Mouse (Mus musculus) ES-E14 (cell line): ENCODE results near the gene Rab35. TPM values are rescaled to one million over a fixed set of nuclear protein-coding genes. Genes with fewer than 3 reads are reported as not detected.

Experiments used
- DNase-seq: peaks from one replicate; pipeline ENCODE4 v3.0.0-alpha.2; 2013; ENCODE audit warnings: low read depth, low spot score
- H3K27ac ChIP-seq: 2 replicates; pipeline ENCODE4 v1.5.1; 2012; ENCODE audit warnings: low read depth, mild to moderate bottlenecking, low read length, moderate library complexity, mixed read lengths; ENCODE audit not compliant: poor library complexity, insufficient read depth, severe bottlenecking
- H3K36me3 ChIP-seq: 2 replicates; pipeline ENCODE4 v1.6.1; 2012; ENCODE audit warnings: mild to moderate bottlenecking, low read length, moderate library complexity, mixed read lengths; ENCODE audit not compliant: control insufficient read depth, poor library complexity, insufficient read depth, severe bottlenecking
- H3K4me1 ChIP-seq, 2 experiments: fragments of 150-350 bp in 1 of 2; sonication (generic) in 1 of 2; 2 replicates each; pipeline ENCODE4 v1.6.1; 2012; ENCODE audit warnings: low read length in 2 of 2, mild to moderate bottlenecking in 1 of 2, mixed read lengths in 1 of 2; ENCODE audit not compliant: control insufficient read depth in 2 of 2, insufficient read depth in 2 of 2, poor library complexity in 1 of 2
- H3K4me3 ChIP-seq, 2 experiments: fragments of 150-350 bp in 1 of 2; sonication (generic) in 1 of 2; 2 replicates each; pipeline ENCODE4 v1.5.1; 2012; ENCODE audit warnings: low read length in 2 of 2, low read depth in 1 of 2, mild to moderate bottlenecking in 1 of 2, mixed read lengths in 1 of 2; ENCODE audit not compliant: insufficient read depth in 1 of 2, poor library complexity in 1 of 2, severe bottlenecking in 1 of 2
- H3K9ac ChIP-seq: 2 replicates; pipeline ENCODE4 v1.6.1; 2012; ENCODE audit warnings: low read depth, mild to moderate bottlenecking, low read length, mixed read lengths; ENCODE audit not compliant: poor library complexity, insufficient read depth, severe bottlenecking
- H3K9me3 ChIP-seq: fragments of 150-350 bp; sonication (generic); 2 replicates; pipeline ENCODE4 v1.6.1; 2012; ENCODE audit warnings: low read depth, mild to moderate bottlenecking, low read length; ENCODE audit not compliant: control insufficient read depth, insufficient read depth
- CHD2 ChIP-seq: IDR thresholded peaks from 2 replicates; pipeline ENCODE4 v1.6.1; 2014; ENCODE audit warnings: mild to moderate bottlenecking, low read depth, low read length, inconsistent platforms
- HCFC1 ChIP-seq: IDR thresholded peaks from 2 replicates; pipeline ENCODE4 v1.6.1; 2012; ENCODE audit warnings: low read length, inconsistent platforms, borderline replicate concordance; ENCODE audit not compliant: insufficient read depth
- MAFK ChIP-seq: IDR thresholded peaks from 2 replicates; pipeline ENCODE4 v1.6.1; 2014; ENCODE audit warnings: mild to moderate bottlenecking, low read depth, low read length, inconsistent platforms; ENCODE audit not compliant: insufficient read depth
- ZC3H11A ChIP-seq: IDR thresholded peaks from 2 replicates; pipeline ENCODE4 v1.6.1; 2012; ENCODE audit warnings: low read depth, mild to moderate bottlenecking, inconsistent platforms, low read length, borderline replicate concordance
- ZNF384 ChIP-seq: IDR thresholded peaks from 2 replicates; pipeline ENCODE4 v1.6.1; 2012; ENCODE audit warnings: low read depth, low read length, inconsistent platforms
- in situ Hi-C, 2 experiments: fragments of 600-800 bp; cut with MboI; formaldehyde crosslinking; loops; one replicate each; pipeline ENCODE4 v1.15.1; 2025; ENCODE audit warnings: low sequenced_read_pairs in 2 of 2, inconsistent platforms in 1 of 2; ENCODE audit not compliant: unreplicated experiment in 2 of 2
- total RNA-seq: library from RNA; depleted of rRNA; stranded (reverse); fragments of 300-350 nt; gene quantifications from 2 replicates; pipeline ENCODE4 v1.2.3, GENCODE M21; 2012; rRNA removed

Gene Rab35
- total RNA-seq = 44.7 and 58.7 TPM in 2 replicates

GRCm38 (mm10) chr5:115631505-115632357, at the start of gene Rab35:
TSS of gene Rab35 (plus strand) at chr5:115631908.
- Histone ChIP-seq H3K27ac (peak within 1 kb of the TSS; percentile 67), H3K4me3 (peak within 1 kb of the TSS; percentile 82 to 89), H3K9me3 (no peaks in the 10 kb centered on the region), H3K4me1 (peaks cover 0 to 17% of the 10 kb centered on the region in 2 experiments; a peak in 3 of 4 replicates), H3K36me3 (peaks cover 5% of the 10 kb centered on the region; the same call in 1 of the 2 replicates), H3K9ac (peak within 1 kb of the TSS; percentile 92)
- DNase-seq = peak; percentile 85
- in situ Hi-C loops = no loop called here
- TF ChIP-seq CHD2 = no peak
- TF ChIP-seq HCFC1 = peak; percentile 38; the same call in 1 of the 2 replicates
- no peak for TF ChIP-seq ZC3H11A
- TF ChIP-seq MAFK = no peak

DNA sequence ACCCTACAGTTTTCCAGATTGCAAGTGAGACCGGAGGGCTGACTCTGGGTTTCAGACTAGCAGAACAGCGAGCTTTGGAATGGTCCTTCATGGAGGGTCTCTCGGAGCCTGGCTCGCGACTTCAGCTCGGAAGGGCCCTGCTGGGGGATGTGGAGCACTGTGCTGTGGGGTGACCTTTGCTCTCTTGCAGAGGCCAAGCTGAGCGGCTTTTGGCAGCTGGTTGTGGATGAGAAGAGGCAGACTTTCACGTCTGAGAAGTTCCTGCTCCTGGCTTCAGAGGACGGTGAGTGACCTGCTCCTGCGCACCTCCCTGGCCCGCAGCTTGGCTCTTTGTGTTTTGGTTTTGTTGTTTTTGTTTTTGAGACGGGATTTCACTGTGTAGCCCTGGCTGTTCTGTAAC, 46.1 kb upstream of the Rab35 start:
- in situ Hi-C loops = no loop called here
- H3K9me3 ChIP-seq = no peaks in the 10 kb centered on the region
- H3K4me1 ChIP-seq = peaks cover 0 to 5% of the 10 kb centered on the region in 2 experiments; a peak in 1 of 4 replicates
- TF ChIP-seq ZNF384 = no peak
- no peak overlapping the region for H3K9ac ChIP-seq
- no peak overlapping the region for H3K27ac ChIP-seq
- H3K4me3 ChIP-seq = no peak overlapping the region
- DNase-seq = no peak
- peaks cover 58% of the 10 kb centered on the region for H3K36me3 ChIP-seq

DNA sequence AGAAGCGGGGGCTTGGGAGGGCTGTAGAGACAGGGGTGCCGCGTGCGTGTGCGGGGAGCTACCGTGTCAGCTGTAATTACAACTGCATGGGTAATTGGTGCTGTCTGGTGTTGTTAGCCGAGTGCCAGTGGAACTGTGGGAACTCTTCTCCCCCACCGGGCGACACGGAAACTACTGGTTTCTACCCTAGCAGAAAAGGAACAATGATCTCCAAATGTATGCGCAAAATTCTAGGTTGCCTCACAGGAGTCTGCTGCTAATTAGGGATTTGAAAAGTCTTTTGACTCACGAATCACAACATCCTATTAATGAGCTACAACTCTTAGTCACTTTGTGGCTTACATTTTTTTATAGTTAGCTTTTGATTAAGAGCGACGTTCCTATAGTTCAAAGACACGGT, 45.5 kb upstream of the Rab35 start:
- TF ChIP-seq ZC3H11A = no peak
- TF ChIP-seq ZNF384 = no peak
- TF ChIP-seq MAFK = no peak
- no peak for TF ChIP-seq HCFC1
- Histone ChIP-seq H3K9ac (no peak overlapping the region), H3K36me3 (peaks cover 60% of the 10 kb centered on the region), H3K4me3 (no peak overlapping the region), H3K4me1 (peaks cover 0 to 2% of the 10 kb centered on the region in 2 experiments; a peak in 1 of 4 replicates), H3K27ac (no peak overlapping the region), H3K9me3 (no peaks in the 10 kb centered on the region)
- in situ Hi-C loops = no loop called here
- no peak for DNase-seq

DNA sequence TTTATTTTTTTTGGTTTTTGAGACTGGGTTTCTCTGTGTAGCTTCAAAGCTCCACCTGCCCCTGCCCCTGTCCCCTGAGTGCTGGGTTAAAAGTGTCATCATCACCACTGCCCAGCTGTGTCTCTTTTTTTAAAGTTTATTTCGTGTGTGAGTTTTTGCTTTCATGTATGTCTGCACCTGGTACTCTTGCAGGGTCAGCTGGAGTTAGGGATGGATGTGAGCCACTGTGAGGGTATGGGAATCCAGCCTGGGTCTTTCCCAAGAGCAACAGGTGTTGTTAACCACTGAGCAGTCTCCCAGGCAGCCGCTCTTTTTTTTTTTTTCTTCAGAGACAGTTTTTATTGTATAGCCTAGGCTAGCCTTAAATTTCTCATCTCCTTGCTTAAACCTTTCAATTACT, 44.9 kb upstream of the Rab35 start:
- Histone ChIP-seq H3K4me3 (no peak overlapping the region), H3K9ac (no peak overlapping the region), H3K27ac (no peak overlapping the region), H3K36me3 (peaks cover 62% of the 10 kb centered on the region), H3K9me3 (no peaks in the 10 kb centered on the region), H3K4me1 (peaks cover 0 to 2% of the 10 kb centered on the region in 2 experiments; a peak in 1 of 4 replicates)
- TF ChIP-seq ZC3H11A (no peak), HCFC1 (no peak), ZNF384 (no peak), MAFK (no peak), CHD2 (no peak)
- in situ Hi-C loops = no loop called here
- DNase-seq = no peak

DNA sequence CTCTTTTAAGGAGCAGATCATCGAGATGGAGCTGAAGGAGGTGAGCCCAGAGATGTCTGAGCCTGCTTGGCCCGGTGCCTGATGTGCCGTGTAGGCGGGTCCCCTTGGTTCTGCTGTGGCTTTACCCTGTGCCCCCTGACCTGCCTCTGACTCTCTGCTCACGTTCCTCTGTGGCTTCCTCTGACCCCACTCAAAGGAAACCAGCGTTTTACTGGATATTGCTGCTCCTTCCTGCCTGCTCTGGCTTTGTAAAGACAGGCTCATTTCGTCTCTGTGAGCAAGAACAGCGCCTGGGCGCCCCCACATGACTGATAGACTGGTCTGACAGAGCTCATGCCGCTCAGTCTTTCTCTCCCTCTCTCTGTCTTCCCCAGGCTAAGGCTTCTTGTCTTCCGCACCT, 40.7 kb upstream of the Rab35 start:
- TF ChIP-seq CHD2 = no peak
- H3K4me3 ChIP-seq = no peak overlapping the region
- in situ Hi-C loops = no loop called here
- no peaks in the 10 kb centered on the region for H3K4me1 ChIP-seq
- H3K27ac ChIP-seq = peak overlapping the region; percentile 5; the same call in 1 of the 2 replicates
- peaks cover 72% of the 10 kb centered on the region for H3K36me3 ChIP-seq
- no peak overlapping the region for H3K9ac ChIP-seq
- H3K9me3 ChIP-seq = no peaks in the 10 kb centered on the region
- no peak for DNase-seq
